Mouse (Mus musculus): ENCODE results near the gene A4galt. TPM values are rescaled to one million over a fixed set of nuclear protein-coding genes. Genes with fewer than 3 reads are reported as not detected.

Gene A4galt
- polyA plus RNA-seq, 1 experiment from 2014 or later, result 1.2 TPM

DNA sequence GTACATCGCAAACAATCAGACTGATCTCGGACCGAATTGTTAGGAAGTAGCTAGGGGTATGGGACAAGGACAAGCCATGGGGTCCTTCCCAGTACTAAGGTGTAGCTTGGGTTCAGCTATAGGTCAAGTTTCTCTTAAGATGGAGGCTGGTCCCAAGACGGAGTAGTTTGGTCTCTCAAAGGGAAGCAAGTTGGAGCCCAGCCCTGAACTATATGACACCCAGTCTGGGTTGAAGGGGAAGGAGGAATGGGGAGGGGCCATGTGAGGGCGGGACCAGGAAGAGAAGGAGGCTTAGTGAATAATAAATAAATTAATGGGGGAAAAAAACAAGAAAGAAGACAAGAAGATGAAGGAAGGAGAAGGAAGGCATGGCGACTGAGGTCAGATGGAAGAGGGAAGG is 71.6 kb downstream of the A4galt start:
- no peak overlapping the region for H3K27ac ChIP-seq
- no peaks in the 10 kb centered on the region for H3K36me3 ChIP-seq (ENCODE audit: inconsistent target)
- H3K79me2 ChIP-seq (ENCODE audit: inconsistent target), result no peaks in the 10 kb centered on the region
- H3K4me3 ChIP-seq (ENCODE audit: inconsistent target), result no peak overlapping the region
- WGBS (ENCODE audit: missing documents), result 80% methylated on average over 6 of the region's 6 CpGs

Other genes starting within 250 kb of the A4galt start
- 46.2 to 91.4 TPM (median 57.7 TPM) in 3 replicates for gene Nfam1, start 218.5 kb downstream of the A4galt start, polyA plus RNA-seq (2018)
- gene Serhl, start 162.3 kb downstream of the A4galt start, polyA plus RNA-seq (2018), result 16.2 to 29.9 TPM (median 28.5 TPM) in 3 replicates
- 36.6 to 49.8 TPM (median 45.8 TPM) in 3 replicates for gene Rrp7a, start 129.0 kb downstream of the A4galt start, polyA plus RNA-seq (2018)
- 48.8 to 64.2 TPM (median 61.5 TPM) in 3 replicates for gene Poldip3, start 102.4 kb downstream of the A4galt start, polyA plus RNA-seq (2018)
- 102 to 248 TPM (median 154 TPM) in 3 replicates for gene Cyb5r3, start 79.2 kb downstream of the A4galt start, polyA plus RNA-seq (2018)
- 19.4 to 26.7 TPM (median 26.3 TPM) in 3 replicates for gene Arfgap3, start 98.5 kb upstream of the A4galt start, polyA plus RNA-seq (2018)
- gene Pacsin2, start 212.8 kb upstream of the A4galt start, polyA plus RNA-seq (2018), result 58.4 to 158 TPM (median 89.0 TPM) in 3 replicates

Measured in macrophage (primary cell).